Mouse (Mus musculus) MEL (cell line): ENCODE measurements around the gene Tmem251.

ENCODE experiments used
- MAX ChIP-seq: IDR thresholded peaks from 2 replicates; pipeline ENCODE4 v1.6.1; 2011; ENCODE audit warnings: low read length, improper control_type of control experiment
- MYB ChIP-seq: IDR thresholded peaks from 2 replicates; pipeline ENCODE4 v1.6.1; 2011; ENCODE audit warnings: mild to moderate bottlenecking, low read depth, low read length, improper control_type of control experiment
- POLR2A ChIP-seq, 2 experiments: IDR thresholded peaks; 2 replicates each; pipeline ENCODE4 v1.6.1; 2011 to 2012; ENCODE audit warnings: low read length in 2 of 2, mild to moderate bottlenecking in 2 of 2, control low read depth in 1 of 2, improper control_type of control experiment in 1 of 2, low read depth in 1 of 2, moderate library complexity in 1 of 2; ENCODE audit not compliant: control insufficient read depth in 1 of 2, insufficient read depth in 1 of 2, poor library complexity in 1 of 2

DNA sequence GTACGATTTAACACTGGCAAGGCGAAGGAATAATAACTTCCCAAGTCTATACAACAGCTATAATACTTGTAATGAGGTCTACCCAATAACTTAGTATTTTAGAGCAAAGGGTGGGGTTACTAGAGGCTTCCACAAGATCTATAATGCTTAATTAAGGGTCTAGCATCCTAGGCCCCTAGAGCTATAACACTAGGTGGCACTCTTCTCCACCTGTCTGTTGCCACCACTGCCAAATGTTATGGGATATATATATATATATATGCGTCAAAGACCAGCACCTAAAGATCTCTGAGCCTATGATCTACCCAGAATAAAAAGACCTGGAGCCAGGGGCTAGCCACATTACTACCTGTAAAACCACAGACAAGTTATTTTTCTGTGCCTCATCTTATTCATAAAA is 3.3 kb upstream of the Tmem251 start:
- TF ChIP-seq MYB (no peak), MAX (no peak), POLR2A (IDR thresholded peaks at IDR 0.05; ENCODE audit: control insufficient read depth in 1 of 2, insufficient read depth in 1 of 2, low read depth in 1 of 2, low read length in 2 of 2, poor library complexity in 1 of 2) (no peak)
